Mouse (Mus musculus): ENCODE measurements at regions not wholly inside any gene's neighbourhood (a gene's known extent, or its start where the extent isn't known, plus 50 kb on each side); places are given as distances from the start of the nearest gene placed in this dataset.

GRCm38 (mm10) chr5:63469701-63470100 lies 179.2 kb upstream of the Nwd2 start:
- no peak for TF ChIP-seq CTCF (IDR thresholded peaks at IDR 0.05)
- TF ChIP-seq EP300 (IDR thresholded peaks at IDR 0.05) = no peak

Data from lung, postnatal 0 days (tissue).